Mouse (Mus musculus) erythroblast, embryonic 14.5 days (primary cell): ENCODE measurements around the gene Rdx.

Source experiments
- GATA1 ChIP-seq: IDR thresholded peaks from 2 replicates; pipeline ENCODE4 v1.6.1; 2012; ENCODE audit warnings: low read length, inconsistent platforms, mixed read lengths
- TAL1 ChIP-seq: IDR thresholded peaks from 3 replicates; pipeline ENCODE4 v1.6.1; 2012; ENCODE audit warnings: low read length, inconsistent platforms, mixed read lengths

GRCm38 (mm10) chr9:52028521-52029405 is 18.2 kb upstream of the Rdx start:
- no peak for TF ChIP-seq TAL1
- TF ChIP-seq GATA1 = no peak
